Mouse (Mus musculus) lung, adult 18-20 months (tissue): ENCODE data around the gene Prokr2.

Experiments
- DNase-seq, 2 experiments: peaks; one replicate each; pipeline ENCODE4 v3.0.0; 2022; ENCODE audit warnings: mixed read lengths in 2 of 2

The Prokr2 gene

GRCm38 (mm10) chr2:132385194-132385838 is at the start of gene Prokr2:
Gene Prokr2, minus strand, starts transcription at chr2:132385447.
- no peak for DNase-seq

- DNase-seq, result no peak
Measured at GRCm38 (mm10) chr2:132427160-132427941, 42.1 kb upstream of the Prokr2 start.

- no peak for DNase-seq
Measured at GRCm38 (mm10) chr2:132425576-132425975, 40.3 kb upstream of the Prokr2 start.

- DNase-seq, result no peak
Measured at GRCm38 (mm10) chr2:132423411-132424047, 38.3 kb upstream of the Prokr2 start.

- no peak for DNase-seq
Measured at GRCm38 (mm10) chr2:132422846-132423245, 37.6 kb upstream of the Prokr2 start.

- no peak for DNase-seq
Measured at GRCm38 (mm10) chr2:132418414-132418813, 33.2 kb upstream of the Prokr2 start.

GRCm38 (mm10) chr2:132410126-132410525 is 24.9 kb upstream of the Prokr2 start:
- no peak for DNase-seq

- no peak for DNase-seq
Measured at GRCm38 (mm10) chr2:132398136-132398535, 12.9 kb upstream of the Prokr2 start.

- no peak for DNase-seq
Measured at GRCm38 (mm10) chr2:132395753-132396152, 10.5 kb upstream of the Prokr2 start.

- DNase-seq, result no peak
Measured at GRCm38 (mm10) chr2:132390607-132391160, 5.4 kb upstream of the Prokr2 start.

- no peak for DNase-seq
Measured at GRCm38 (mm10) chr2:132389562-132389961, 4.3 kb upstream of the Prokr2 start.

GRCm38 (mm10) chr2:132384511-132385193 is 595 bp downstream of the Prokr2 start:
- no peak for DNase-seq

GRCm38 (mm10) chr2:132382308-132382707 is 2.9 kb downstream of the Prokr2 start:
- no peak for DNase-seq

- no peak for DNase-seq
Measured at GRCm38 (mm10) chr2:132379690-132380089, 5.6 kb downstream of the Prokr2 start.

- DNase-seq, result no peak
Measured at GRCm38 (mm10) chr2:132378602-132379150, 6.6 kb downstream of the Prokr2 start.

- no peak for DNase-seq
Measured at GRCm38 (mm10) chr2:132377436-132377835, 7.8 kb downstream of the Prokr2 start.

- DNase-seq, result no peak
Measured at GRCm38 (mm10) chr2:132375721-132376120, 9.5 kb downstream of the Prokr2 start.

GRCm38 (mm10) chr2:132375135-132375534 is 10.1 kb downstream of the Prokr2 start:
- DNase-seq, result no peak

GRCm38 (mm10) chr2:132373748-132374147 is 11.5 kb downstream of the Prokr2 start:
- no peak for DNase-seq

- no peak for DNase-seq
Measured at GRCm38 (mm10) chr2:132368433-132368832, 16.8 kb downstream of the Prokr2 start.

- no peak for DNase-seq
Measured at GRCm38 (mm10) chr2:132343846-132344245, 41.4 kb downstream of the Prokr2 start.

- no peak for DNase-seq
Measured at GRCm38 (mm10) chr2:132341293-132341692, 44.0 kb downstream of the Prokr2 start.

- DNase-seq, result no peak
Measured at GRCm38 (mm10) chr2:132340350-132340749, 44.9 kb downstream of the Prokr2 start.
